Mouse (Mus musculus) CD8-positive naive resting alpha-beta T cell, adult 2 months (primary cell): ENCODE results near the gene Mogs.

ENCODE experiments used
- DNase-seq, 2 experiments: peaks; one replicate each; pipeline ENCODE4 v3.0.0; 2022; ENCODE audit warnings: low read depth in 2 of 2, low spot score in 2 of 2

The Mogs gene

GRCm38 (mm10) chr6:83115011-83115671, at the start of gene Mogs:
Mogs (plus strand) TSS chr6:83115496.
- DNase-seq = peak; percentile 77 to 79

- no peak for DNase-seq
Observed at GRCm38 (mm10) chr6:83065995-83066394, 49.3 kb upstream of the Mogs start.

- no peak for DNase-seq
Observed at GRCm38 (mm10) chr6:83066441-83066840, 48.9 kb upstream of the Mogs start.

DNA sequence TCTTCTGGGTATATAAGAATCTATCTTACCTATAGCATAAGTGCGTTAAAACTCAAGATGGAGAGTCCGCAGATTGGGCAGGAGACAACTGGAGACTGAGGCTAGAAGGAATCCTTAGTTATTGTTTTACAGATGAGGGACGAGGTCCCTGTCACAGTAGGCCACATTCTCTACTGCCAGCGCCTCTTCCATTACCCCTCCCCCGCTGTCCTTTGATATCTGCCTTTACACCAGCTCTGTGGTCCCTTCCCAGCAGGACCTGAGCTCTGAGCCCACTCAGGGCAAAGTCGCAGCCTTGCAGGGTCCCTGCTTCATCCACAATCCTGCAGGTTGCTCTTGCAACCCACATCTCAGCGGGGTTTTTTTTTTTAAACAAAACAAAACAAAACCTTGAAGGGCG, 47.1 kb upstream of the Mogs start:
- no peak for DNase-seq

- DNase-seq = no peak
Observed at GRCm38 (mm10) chr6:83068706-83069487, 46.4 kb upstream of the Mogs start.

GRCm38 (mm10) chr6:83069488-83070246, 45.6 kb upstream of the Mogs start:
- DNase-seq = no peak

DNA sequence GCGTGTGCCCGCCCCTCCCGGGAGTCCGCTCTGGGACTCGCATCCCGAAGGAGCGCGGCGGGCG, 45.2 kb upstream of the Mogs start, which contains the start of gene Tlx2:
Tlx2 (minus strand) TSS at position 47 of the 64 bp plus-strand sequence.
- DNase-seq = no peak

- no peak for DNase-seq
Observed at GRCm38 (mm10) chr6:83070311-83071219, 44.7 kb upstream of the Mogs start.

DNA sequence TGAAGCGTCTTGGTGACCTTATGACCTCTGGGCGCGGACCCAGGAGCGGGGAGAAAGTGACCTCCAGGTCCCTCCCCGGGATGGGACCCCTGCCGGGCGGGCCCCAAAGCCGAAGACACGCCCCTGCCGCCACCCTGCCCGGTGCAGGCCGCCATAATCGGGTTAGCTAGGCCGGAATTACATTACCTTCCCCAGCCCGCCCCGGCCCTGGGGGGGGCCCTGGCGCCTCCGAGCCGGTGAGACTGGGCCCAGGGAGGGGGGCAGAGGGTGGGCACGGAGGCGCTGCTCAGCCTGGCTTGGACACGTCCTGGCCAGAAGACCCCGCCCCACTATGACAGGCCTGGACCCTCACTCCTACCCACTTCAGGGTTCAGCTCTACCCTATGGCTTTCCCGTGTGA, 44.1 kb upstream of the Mogs start:
- no peak for DNase-seq

GRCm38 (mm10) chr6:83074979-83075378, 40.3 kb upstream of the Mogs start:
- DNase-seq = peak in 1 of 2 experiments; percentile 51

- DNase-seq = no peak
Observed at GRCm38 (mm10) chr6:83077630-83078323, 37.5 kb upstream of the Mogs start, which contains the start of gene Pcgf1. Pcgf1 (plus strand) TSS chr6:83077869.

DNA sequence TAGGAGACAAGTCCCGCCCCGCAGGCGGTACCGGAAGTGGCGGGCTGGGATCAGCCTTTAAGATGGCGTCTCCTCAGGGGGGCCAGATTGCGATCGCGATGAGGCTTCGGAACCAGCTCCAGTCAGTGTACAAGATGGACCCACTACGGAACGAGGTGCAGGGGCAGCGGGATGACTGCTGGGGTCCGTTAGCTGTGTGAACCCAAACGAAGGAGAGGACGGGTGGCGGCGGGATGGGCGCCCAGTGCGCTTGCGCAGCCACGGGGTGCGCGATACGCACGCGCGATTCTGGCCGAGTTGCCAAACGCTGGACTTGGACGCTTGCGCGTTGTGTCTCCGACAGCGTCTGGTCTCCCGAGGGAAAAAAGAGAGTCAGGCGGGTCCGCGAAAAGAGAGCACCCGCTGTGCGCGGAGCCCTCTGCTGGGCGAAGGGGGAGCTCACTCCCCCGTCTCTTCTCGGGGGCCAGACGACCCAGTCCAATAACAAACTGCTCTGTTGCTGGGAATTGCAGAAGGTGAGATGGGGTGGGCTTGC, 36.9 kb upstream of the Mogs start:
- peak; percentile 99 to 100 for DNase-seq

DNA sequence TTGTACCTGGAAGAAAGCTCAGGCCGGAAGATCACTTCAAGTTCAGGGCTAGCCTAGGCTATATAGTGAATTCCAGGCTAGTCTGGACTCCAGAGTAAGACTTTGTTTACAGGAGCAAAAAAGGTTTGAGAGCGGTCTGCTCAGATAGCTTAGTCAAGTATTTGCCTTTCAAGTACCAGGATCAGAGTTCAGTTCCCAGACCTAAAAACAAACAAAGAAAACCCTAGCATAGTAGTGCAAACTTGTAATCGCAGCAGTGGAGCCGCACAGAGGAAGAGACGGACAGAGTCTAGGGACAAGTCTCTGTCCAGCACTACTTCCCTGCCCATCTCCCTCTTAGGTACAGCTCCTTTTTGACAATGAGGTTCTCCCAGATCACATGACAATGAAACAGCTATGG, 35.1 kb upstream of the Mogs start:
- no peak for DNase-seq

DNA sequence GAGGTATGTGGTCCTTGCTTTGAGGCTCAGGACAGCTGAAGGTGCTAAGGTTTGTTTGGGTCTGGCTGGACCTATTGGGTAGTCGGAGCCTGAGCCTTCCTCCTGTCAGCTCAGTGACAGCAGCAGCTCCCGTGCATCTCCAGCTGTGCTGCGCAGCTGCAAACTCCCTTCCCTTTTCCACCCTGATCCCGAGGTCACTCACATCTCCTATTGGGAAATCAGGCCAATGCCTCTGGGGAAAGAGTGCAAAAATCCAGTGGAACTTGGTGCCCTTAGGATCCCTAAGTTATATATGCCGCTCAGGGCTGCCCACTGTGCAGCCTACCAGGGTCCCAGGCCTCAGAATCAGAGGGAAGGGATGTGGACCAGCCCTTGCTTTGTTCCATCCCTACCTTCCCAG, 31.8 kb upstream of the Mogs start:
- no peak for DNase-seq

GRCm38 (mm10) chr6:83084477-83084876, 30.8 kb upstream of the Mogs start:
- DNase-seq = no peak

- no peak for DNase-seq
Observed at GRCm38 (mm10) chr6:83086121-83087035, 28.9 kb upstream of the Mogs start, which contains the start of gene Lbx2. Lbx2 (plus strand) TSS chr6:83086367.

DNA sequence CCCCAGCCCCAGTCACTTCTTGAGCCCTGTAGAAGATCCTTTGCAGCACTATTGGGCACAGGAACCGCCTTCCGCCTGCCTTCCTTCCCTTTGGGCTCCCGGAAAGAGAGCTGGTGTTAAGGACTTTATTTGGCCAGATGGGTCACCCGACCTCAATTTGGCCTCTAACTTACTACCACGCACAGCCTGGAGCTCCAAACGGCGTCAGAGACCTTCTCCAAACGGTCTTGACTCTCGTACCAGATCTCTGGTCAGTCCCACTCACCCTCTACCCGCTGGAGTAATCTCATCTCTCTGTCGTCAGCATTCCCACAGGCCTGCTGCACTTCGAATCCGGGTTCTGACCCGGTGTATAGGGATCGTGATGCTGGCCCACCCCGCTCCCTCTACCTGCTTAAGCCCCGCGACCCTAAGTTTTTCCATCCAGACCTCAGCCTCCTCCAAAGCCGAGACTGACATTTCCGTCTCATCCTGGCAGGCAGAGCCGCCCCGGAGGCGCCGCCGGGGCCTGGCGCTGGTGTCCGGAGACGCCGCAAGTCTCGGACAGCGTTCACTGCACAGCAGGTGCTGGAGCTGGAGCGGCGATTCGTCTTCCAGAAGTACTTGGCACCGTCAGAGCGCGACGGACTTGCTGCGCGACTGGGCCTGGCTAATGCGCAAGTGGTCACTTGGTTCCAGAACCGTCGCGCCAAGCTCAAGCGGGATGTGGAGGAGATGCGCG, 27.9 kb upstream of the Mogs start:
- no peak for DNase-seq

- no peak for DNase-seq
Observed at GRCm38 (mm10) chr6:83087926-83088260, 27.4 kb upstream of the Mogs start.
